Mouse (Mus musculus): ENCODE results near the gene Mrps36. TPM values are rescaled to one million over a fixed set of nuclear protein-coding genes. Genes with fewer than 3 reads are reported as not detected.
"Not testable (repeated sequence)": the region's sequence is repeated elsewhere in the genome, so short reads cannot be mapped to it uniquely, and the experiment has no call there.

Mrps36 gene
- 100 to 1,000 TPM in 1 of 2 experiments, 10 to 100 TPM in 1; 85.2 to 108 TPM for polyA plus RNA-seq (2017; shearing (Covaris generic))

- peak; percentile 96 for ATAC-seq
Measured at GRCm38 (mm10) chr13:100744036-100744744, at the start of gene Mrps36. TSS of gene Mrps36 (minus strand) at chr13:100744659.

- no peak for ATAC-seq
Measured at GRCm38 (mm10) chr13:100789083-100789482, 44.6 kb upstream of the Mrps36 start.

GRCm38 (mm10) chr13:100788057-100788456 lies 43.6 kb upstream of the Mrps36 start:
- not testable (repeated sequence) for ATAC-seq

- ATAC-seq: no peak
Measured at GRCm38 (mm10) chr13:100787316-100788010, 43.0 kb upstream of the Mrps36 start.

GRCm38 (mm10) chr13:100786414-100786867 lies 42.0 kb upstream of the Mrps36 start, which contains the start of gene Ccnb1:
TSS of gene Ccnb1 (minus strand) at chr13:100786570.
- peak; percentile 95 for ATAC-seq

- peak; percentile 28 for ATAC-seq
Measured at GRCm38 (mm10) chr13:100785806-100786413, 41.5 kb upstream of the Mrps36 start.

GRCm38 (mm10) chr13:100777491-100777890 lies 33.0 kb upstream of the Mrps36 start:
- ATAC-seq: no peak

GRCm38 (mm10) chr13:100776710-100777109 lies 32.3 kb upstream of the Mrps36 start:
- no peak for ATAC-seq

GRCm38 (mm10) chr13:100776056-100776419 lies 31.6 kb upstream of the Mrps36 start:
- ATAC-seq: no peak

GRCm38 (mm10) chr13:100775252-100776055 lies 31.0 kb upstream of the Mrps36 start, which contains the start of gene Cenph:
TSS of gene Cenph (minus strand) at chr13:100775899.
- peak; percentile 100 for ATAC-seq

GRCm38 (mm10) chr13:100774704-100775103 lies 30.2 kb upstream of the Mrps36 start:
- ATAC-seq: no peak

- no peak for ATAC-seq
Measured at GRCm38 (mm10) chr13:100755329-100755728, 10.9 kb upstream of the Mrps36 start.

- ATAC-seq: no peak
Measured at GRCm38 (mm10) chr13:100754186-100754585, 9.7 kb upstream of the Mrps36 start.

- ATAC-seq: no peak
Measured at GRCm38 (mm10) chr13:100753011-100753410, 8.6 kb upstream of the Mrps36 start.

GRCm38 (mm10) chr13:100752529-100752928 lies 8.1 kb upstream of the Mrps36 start:
- ATAC-seq: no peak

GRCm38 (mm10) chr13:100751402-100751801 lies 6.9 kb upstream of the Mrps36 start:
- no peak for ATAC-seq

- no peak for ATAC-seq
Measured at GRCm38 (mm10) chr13:100750799-100751198, 6.3 kb upstream of the Mrps36 start.

GRCm38 (mm10) chr13:100748638-100749037 lies 4.2 kb upstream of the Mrps36 start:
- no peak for ATAC-seq

GRCm38 (mm10) chr13:100746090-100746489 lies 1.6 kb upstream of the Mrps36 start:
- no peak for ATAC-seq

- peak; percentile 14 for ATAC-seq
Measured at GRCm38 (mm10) chr13:100743346-100744035, 968 bp downstream of the Mrps36 start.

GRCm38 (mm10) chr13:100742831-100743230 lies 1.6 kb downstream of the Mrps36 start:
- no peak for ATAC-seq

- no peak for ATAC-seq
Measured at GRCm38 (mm10) chr13:100732756-100733155, 11.7 kb downstream of the Mrps36 start.
